Mouse (Mus musculus) lung, postnatal 36 days (tissue): ENCODE measurements at regions not wholly inside any gene's neighbourhood (a gene's known extent, or its start where the extent isn't known, plus 50 kb on each side); places are given as distances from the start of the nearest gene placed in this dataset.
"Not testable (repeated sequence)": the region's sequence is repeated elsewhere in the genome, so short reads cannot be mapped to it uniquely, and the experiment has no call there.

Source experiments
- DNase-seq: peaks from one replicate; pipeline ENCODE4 v3.0.0; 2022; ENCODE audit warnings: mixed read lengths

DNA sequence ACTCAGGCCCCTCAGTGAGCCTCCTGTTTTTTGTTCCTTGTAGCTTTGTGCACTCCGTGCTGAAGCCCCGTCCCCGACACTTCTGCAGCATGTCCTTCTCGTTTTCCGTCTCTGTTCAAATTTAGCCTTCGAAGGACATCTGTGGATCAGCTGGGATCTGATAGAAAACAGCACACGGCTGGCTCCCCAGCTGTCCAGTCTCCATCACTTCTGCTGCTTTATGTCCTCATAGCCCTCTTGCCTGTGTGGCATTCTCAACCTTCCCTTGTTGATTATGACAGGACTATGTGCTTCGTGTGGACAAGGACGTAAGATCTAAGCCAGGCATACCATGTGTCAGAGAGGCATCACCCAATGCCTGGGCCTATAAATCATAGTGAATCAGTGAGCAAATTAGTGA is 247.1 kb upstream of the Myo3a start:
- no peak for DNase-seq

GRCm38 (mm10) chr2:22024438-22024837 is 202.9 kb upstream of the Myo3a start:
- no peak for DNase-seq

GRCm38 (mm10) chr2:22026794-22027193 is 200.5 kb upstream of the Myo3a start:
- DNase-seq, result no peak

DNA sequence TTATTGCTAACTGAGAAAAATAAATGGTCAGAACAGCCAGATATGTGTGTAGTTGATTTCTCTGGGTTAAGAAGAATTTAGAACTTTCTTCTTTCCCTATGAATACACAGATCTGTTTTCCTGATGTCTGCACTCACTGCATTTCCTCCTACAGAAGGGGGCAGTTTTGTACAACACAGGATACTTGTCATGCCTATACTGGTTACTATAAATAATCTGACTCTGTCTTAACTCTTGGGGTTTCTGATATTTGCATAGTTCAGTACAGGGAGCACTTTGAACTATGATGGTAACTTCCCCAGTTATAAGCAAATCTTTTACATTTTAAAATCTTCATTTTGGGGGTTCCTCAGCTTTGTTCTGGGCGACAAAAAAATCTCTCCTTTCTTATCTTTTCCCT is 198.7 kb upstream of the Myo3a start:
- no peak for DNase-seq

DNA sequence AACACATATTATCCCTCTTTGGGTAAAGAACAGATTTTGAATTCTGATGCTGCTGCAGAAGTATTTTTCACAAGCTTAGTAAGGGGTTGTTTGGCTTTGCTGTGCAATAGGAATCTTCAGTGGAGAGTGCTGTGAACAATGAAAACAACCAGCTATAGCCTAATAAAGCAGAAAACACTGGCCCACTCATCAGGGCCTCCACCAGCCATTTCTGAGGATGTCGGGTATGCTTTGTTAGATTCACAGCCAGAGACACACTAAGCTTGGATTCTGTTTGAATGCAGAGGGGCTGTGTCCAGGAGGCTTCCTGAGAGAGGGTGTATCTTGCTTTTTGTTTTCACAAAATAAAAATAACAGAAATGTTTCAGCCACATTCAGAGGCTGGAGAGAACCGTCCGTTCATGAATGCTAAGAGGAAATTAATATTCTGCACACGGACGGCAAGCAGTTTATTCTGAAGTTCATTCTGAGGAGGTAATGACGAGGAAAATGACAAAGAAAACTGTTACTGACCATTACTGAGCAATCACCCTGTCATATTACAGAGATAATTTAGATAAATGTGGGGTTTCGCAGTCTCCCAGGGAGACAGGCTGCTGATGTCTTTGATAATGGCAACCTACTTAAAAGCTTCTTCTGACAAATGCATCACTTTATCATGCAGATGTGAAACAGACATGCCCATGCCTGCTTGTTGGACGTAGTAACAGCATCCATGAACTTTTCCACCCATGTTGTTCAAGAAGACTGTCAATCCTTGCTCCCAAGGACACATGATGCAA is 198.1 kb upstream of the Myo3a start:
- no peak for DNase-seq

DNA sequence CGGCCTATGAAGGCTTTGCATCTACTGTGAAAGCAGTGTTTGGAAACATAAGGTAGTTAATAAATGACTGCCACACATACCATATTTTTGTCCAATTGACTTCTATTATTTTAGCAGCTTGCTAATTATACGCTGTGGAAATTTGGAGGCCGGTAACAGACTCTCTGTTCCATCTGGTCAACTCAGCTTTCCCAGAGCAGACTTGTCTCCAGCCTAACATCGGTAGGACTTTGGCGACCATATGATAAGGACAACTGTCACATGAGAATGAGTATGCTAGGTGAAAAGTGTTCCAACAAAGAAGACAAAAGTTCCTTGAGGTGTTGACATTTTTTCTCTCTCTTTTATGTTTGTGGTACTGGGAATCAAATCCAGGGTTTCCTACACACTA is 197.5 kb upstream of the Myo3a start:
- no peak for DNase-seq

DNA sequence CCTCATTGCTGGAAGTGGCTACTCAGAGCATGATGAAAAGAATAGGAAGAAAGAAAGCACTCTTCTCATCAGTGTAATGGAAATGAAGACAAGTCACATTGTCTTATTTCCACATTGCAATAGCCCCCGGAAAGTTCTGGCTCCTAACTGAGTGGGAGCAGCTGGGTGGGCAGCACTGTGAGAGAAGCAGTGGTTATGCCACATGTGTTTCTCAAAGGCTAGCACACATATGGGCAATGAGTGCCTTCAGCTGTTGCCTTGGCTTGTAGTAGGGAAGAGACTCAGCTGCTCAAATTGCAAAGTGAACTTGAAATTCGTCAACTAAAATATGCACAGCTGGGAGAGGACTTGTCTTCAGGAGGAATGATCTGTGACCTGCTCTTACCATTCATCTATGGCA is 190.5 kb upstream of the Myo3a start:
- DNase-seq, result peak; percentile 0

- no peak for DNase-seq
Observed at GRCm38 (mm10) chr2:22038780-22039179, 188.5 kb upstream of the Myo3a start.

DNA sequence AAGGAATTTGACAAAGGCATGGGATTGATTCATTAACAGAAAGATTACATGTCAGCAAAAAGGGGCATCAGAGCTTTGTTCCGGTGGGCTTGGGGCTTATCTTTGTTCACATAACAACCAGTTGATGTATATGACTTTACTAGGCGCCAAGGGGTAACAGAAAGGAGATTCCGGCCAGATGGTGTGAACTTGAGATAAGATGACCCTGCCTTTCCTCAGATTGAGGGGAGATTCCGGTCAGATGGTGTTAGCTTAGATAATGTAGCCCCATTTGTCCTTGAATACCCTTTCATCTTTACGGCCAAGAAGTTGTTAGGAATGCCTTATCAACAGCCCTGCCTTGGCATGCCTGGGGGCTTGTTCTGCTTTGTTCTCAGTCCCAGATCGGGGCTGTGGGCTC is 183.4 kb upstream of the Myo3a start:
- DNase-seq, result not testable (repeated sequence)

DNA sequence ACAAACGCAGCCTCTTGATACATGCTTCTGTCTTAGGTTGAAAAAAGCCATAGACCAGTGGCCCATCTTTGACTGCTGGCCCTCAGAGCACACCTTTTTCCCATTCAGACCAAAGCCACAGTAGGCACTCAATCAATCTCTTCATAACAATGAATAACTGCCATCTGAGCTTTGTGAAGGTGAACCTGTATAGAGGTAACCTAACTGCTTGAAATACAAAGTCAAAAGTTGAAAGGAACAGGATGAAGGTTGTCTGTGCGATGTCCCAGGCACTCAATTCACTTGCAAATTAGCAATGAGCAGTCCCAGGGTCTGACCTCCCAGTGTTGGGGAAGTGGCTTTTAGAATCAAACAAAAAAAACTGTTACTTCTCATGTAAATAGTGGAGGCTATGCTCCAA is 182.4 kb upstream of the Myo3a start:
- DNase-seq, result no peak

- DNase-seq, result no peak
Observed at GRCm38 (mm10) chr2:22047465-22047864, 179.8 kb upstream of the Myo3a start.

- no peak for DNase-seq
Observed at GRCm38 (mm10) chr2:22066535-22066934, 160.8 kb upstream of the Myo3a start.

DNA sequence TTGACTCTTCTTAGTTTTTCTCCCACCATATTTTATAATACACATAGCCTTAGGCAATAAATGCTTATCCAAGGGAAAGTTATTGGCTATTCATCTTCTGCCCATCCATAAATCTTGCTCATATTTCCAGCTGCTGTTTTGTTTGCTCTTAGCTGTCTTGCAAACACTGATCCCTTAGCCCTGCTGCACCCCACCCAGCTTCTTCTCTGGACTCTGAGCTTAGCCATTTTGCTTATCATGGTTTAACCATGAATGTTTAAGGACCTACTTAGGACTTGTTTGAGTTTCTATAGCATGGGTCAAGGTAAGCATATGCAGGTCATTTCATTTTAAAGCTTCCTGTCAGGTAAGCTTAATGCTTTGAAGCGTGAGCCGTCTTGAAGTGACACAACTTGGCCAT is 130.5 kb upstream of the Myo3a start:
- no peak for DNase-seq

DNA sequence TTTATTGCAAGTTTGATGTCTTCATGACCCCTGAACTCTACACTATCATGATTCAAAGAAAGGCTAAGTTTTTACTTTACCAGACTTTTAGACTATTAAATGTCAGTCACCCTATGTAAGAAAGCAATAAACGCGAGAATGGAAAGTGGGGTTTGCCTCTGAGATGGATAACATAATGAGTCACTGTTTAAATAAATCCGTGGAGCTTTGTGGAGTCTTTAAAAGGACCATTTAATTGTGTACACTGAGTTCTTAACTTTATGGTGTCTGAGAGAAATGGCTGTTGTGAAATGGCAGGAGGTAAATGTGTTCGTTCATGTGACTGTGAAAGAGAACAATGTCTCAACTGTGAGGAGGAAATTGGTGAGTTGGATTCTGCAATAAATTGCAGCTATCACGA is 122.2 kb upstream of the Myo3a start:
- no peak for DNase-seq

GRCm38 (mm10) chr2:22149721-22150120 is 77.6 kb upstream of the Myo3a start:
- DNase-seq, result no peak

GRCm38 (mm10) chr2:22156576-22156975 is 70.7 kb upstream of the Myo3a start:
- no peak for DNase-seq

GRCm38 (mm10) chr2:22165443-22165842 is 61.9 kb upstream of the Myo3a start:
- DNase-seq, result no peak

DNA sequence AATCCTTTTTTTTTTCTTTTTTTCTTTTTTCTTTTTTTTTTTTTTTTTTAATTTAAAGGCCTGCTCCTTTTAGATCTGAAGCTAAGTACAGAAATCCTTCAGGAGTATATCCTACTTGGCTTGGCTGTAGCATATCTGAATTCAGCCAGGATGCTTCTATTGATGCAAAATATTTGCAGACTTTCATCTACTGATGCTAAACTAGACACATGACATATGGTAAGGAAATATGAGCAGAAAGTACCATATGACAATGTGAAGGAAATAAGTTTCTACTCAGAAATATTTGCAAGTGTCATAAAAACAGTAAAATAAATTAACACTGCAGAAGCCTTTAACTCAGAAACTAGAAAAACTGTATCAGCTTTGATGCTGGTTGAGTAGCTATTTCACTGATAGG is 61.4 kb upstream of the Myo3a start:
- no peak for DNase-seq
